Mouse (Mus musculus) T-helper 17 cell (primary cell): ENCODE results near the gene Gata2.
"Not testable (repeated sequence)": the region's sequence is repeated elsewhere in the genome, so short reads cannot be mapped to it uniquely, and the experiment has no call there.

ENCODE experiments used
- in situ Hi-C, 2 experiments: fragments of 300-600 bp; cut with MboI, MseI; formaldehyde crosslinking; loops; 1 replicate in 1 of 2; 2 replicates in 1 of 2; pipeline ENCODE4 v1.15.1; 2025; ENCODE audit warnings: high pct_unique_total_duplicates in 2 of 2

Gata2 gene

DNA sequence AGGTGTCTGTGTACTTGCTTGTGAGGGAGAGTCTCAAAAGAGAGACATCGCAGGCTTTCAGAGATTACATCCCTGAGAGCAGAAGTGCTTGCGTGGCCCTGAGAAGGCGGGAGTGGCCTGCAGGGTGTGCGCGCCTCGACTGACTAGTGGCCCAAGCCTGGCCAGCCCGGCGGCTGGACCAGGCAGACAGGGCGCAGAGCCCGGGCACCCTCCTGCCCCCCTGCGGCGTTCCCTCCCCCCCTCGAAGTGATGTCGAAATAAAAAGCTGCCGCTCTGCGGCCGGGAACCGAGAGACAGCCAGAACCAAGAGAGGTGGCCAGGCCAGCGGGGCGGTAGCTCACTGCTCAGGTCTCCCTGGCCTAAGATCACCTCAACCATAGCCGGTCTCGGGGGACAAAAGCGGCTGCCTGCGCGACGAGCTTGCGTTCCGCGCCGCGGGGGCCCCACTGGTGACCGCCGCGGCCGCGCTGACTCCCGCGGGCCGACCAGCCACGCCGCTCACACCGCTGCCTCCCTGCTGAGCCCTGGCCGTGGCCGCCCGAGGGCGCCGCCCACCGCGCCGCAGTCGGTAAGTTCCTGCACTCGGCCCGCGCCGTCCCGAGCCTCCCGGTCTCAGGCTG is at the start of gene Gata2:
TSS of gene Gata2 (plus strand) at position 459 of the 620 bp plus-strand sequence.
- in situ Hi-C loops: loop anchor here (5.0 to 25.0 kb wide), 3 partner anchors 49 to 669 kb away; no protein-coding TSS in a partner anchor

DNA sequence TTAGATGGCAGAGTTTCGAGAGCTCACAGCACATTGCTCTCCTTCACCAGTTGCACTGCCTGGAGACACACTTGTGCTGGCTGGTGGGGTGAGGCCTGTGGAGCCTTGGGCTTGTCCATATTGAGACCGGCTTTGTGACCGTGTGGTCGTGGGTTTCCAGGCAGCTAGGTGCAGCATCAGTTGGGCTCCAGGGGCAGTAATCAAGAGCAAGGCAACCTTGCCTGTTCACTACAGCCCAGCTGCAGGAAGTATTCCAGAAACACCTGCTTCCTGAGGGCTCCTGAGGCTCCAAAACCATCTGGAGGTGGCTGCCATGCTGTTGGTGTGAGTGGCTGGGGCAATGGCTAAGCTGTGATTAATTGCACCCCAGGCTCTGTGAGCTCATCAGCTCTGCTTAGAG is 47.9 kb upstream of the Gata2 start:
- in situ Hi-C loops: no loop called here

DNA sequence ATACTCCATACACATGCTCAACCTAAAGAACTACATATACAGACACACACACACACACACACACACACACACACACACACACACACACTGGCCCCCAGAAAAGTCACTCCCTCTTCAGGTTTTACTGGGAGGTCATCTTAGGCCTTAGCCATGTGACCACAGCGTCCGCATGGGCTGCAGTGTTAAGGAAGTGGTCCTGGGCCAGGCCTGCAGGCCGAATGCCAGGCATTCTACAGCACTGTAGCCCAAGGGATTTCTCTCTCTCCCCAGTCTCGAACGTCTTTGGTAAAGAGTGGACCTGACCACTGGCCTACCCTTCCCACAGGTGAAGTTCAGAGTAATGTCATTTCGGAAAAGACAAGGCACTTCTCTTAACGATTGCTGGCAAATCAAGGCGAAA is 47.1 kb upstream of the Gata2 start:
- in situ Hi-C loops: no loop called here

DNA sequence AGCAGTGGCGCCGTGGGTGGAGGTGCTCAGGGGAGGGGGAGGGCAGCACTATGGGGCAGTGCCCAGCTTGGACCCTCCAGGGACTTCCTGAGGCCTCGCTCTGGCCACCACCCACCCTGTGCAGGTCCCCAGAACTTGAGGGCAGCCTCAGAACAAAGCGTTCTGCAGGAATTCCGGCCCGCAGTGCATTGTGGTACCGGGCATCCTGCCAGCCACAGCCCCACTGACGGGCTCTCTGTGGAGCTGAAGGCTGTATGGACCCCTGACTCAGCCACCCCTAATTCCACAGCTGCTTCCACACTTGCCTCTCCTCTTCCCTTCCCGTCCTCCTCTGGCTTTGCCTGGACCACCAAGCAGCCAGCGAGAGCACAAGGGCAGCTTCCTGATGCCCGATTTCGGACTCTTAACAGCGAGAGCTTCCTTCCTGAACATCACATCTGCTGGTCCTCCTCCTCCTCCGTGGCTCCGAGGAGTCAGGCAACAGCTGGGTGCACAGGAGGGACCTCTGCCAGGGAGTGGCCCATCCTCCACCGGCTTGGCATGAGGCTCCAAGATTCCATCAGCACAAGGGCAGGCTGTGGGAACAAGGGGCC is 46.2 kb upstream of the Gata2 start:
- in situ Hi-C loops: no loop called here

DNA sequence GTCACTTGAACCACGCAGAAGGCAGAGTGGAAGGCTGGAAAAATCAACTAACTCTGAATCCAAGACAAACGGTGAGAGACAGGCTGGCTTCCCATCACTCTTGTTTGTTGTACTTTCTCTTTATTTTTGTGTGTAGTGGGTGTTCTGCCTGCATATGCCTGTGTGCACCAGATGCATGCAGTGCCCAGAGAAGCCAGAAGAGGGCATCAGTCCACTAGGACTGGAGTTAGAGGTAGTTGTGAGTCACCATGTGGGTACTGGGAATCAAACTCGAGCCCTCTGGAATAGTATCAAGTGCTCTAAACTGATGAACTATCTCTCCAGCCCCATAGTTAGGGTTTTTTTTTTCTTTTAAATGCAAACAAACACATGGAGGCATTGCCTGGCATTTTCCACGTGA is 42.4 kb upstream of the Gata2 start:
- in situ Hi-C loops: no loop called here

DNA sequence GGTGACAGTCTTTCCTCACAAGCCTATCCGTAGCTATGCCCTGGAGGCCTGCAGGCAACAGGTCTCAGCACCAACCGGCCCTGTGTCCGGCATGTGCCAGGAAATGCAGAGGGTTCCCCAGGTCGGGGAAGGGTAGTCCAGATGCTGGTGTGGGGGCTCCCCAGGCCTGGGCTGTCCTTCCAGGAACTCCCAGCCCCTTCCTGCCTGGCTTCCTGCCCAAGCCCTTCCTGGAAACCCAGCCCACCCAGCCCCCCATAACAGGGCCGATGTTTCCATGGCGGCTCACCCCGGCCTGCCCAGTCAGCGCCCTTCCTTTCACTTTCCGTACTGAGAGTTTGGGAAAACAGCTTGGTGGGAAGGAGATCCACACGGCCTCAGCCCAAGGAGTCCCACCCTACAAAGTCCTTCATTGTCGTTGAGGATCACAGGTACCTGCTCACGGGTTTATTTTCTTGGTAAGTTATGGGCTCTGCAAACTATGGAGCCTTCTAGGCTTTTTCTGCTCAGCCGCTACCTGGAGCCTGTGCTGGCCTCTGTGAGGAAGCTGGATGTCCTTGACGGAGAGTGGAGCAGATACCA is 41.5 kb upstream of the Gata2 start:
- in situ Hi-C loops: no loop called here

DNA sequence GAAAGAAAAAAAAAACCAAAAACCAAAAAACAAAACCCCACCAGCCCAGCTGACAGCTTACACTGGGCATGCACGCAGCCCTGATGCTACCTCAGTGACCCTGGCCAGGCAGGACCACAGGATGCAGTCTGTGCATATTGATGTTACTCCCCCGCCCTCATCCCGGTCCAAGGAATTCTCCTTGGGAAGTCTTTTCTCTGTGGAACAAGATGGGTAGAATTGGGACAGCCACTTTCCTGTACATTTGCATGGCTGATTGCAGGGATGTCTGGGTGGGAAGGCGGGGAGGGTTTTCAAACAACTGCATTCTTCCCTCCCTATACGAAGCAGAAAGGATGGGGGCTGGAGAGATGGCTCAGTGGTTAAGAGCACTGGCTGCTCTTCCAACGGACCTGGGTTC is 40.7 kb upstream of the Gata2 start:
- in situ Hi-C loops: no loop called here

DNA sequence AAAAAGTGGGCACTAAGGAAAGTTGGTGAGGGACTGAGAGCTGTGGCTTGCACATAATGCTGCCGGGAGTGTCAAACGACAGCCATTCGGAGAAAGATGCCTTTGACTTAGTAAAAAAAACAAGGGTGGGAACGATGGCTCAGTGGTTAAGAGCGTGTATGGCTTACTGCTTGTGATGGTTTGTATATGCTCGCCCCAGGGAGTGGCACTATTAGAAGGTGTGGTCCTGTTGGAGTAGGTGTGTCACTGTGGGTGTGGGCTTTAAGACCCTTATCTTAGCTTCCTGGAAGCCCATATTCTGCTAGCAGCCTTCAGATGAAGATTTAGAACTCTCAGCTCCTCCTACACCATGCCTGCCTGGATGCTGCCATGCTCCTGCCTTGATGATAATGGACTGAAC is 38.1 kb upstream of the Gata2 start:
- in situ Hi-C loops: not testable (repeated sequence)

DNA sequence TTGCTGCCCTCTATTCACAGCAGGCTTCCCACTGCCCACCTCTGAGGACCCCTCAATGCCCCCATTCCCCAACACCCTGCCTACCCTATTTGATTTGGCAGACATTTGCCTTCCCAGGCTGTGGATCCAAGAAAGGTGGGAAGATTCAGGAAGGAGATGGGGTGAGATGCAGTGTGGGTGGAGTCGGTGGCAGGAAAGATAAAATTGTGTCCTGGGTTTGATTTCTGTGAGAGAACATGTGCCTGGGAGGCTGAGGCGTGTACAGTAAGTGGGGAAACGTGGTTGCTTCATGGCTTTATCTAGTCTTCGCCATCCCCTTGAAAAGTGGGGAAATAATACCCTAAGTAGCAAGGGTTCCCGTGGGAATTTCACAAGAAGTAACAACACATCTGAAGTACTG is 34.9 kb upstream of the Gata2 start:
- in situ Hi-C loops: no loop called here

DNA sequence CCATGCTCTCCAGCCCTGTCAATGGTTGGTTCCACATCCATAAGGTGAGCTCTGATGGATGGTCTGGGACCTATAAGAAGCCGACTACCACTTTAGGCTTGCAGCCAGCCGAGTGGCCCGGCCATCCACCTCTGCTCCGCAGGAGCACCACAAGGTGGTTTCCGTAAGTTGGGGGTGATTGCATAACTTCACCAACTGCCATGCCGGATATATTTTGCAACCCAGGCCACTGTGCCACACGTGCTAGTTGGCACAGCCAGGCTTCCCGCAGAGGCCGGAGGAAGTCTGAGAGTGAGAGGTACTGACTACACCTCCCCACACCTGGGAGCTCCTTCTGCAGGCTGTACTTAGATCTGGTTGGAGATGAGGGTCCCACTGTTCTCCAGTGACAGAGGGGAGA is 27.6 kb upstream of the Gata2 start:
- in situ Hi-C loops: no loop called here

DNA sequence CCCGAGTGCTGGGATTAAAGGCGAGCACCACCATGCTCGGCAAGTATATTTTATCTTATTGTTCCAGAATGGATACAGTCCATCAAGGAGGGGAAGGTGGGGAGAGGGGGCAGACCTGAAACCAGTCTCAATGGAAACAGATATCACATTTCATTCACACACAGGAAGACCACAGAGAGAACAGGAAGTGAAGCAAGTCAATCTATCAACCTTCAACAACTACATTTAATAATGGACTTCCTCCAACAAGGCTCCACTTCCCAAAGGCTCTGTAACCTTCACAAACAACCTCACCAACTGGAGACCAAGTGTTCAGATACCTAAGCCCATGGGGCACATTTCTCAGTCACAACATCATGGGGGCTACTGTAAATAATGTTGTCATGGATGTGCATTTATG is 19.5 kb upstream of the Gata2 start:
- in situ Hi-C loops: no loop called here

DNA sequence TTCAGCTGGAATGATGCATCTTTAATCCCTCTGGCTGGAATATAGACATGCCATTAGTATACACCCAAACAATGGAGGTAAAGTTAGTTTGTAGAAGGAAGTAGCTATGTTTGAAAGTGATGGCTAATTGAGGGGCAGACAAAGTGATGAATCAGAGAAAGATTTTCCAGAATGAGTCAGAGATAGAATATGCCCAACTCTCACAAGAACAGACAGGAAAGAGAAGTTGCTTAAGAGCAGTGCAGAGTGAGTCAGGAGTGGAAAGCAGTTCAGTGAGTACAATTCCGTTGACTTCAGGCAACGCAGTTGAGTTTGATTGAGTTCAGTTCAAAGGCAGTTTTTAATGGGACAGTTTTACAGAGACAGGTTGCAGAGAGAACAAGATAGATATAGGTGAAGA is 19.0 kb upstream of the Gata2 start:
- in situ Hi-C loops: loop anchor here in 1 of 2 experiments (25.0 kb wide), 1 partner anchor 688 kb away; no protein-coding TSS in a partner anchor

DNA sequence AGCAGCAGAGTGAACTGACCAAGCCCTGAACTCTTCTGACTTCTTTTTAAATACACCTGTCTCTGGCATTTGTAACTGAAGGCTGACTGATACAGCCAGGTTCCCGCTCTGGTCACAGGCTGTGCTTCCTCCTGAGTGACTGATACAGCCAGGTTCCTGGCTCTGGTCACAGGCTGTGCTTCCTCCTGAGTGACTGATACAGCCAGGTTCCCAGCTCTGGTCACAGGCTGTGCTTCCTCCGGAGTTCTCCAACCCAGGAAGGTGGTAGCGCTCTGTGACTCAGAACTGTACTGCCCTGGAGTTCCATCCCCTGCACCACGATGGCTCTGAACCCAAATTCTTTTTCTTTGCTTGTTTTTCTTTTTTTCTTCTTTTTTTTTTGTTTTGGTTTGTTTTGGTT is 9.0 kb upstream of the Gata2 start:
- in situ Hi-C loops: loop anchor here (10.0 to 25.0 kb wide), 3 partner anchors 340 to 690 kb away; partner anchors contain the start of gene Podxl2 (in 1 of the 2)

DNA sequence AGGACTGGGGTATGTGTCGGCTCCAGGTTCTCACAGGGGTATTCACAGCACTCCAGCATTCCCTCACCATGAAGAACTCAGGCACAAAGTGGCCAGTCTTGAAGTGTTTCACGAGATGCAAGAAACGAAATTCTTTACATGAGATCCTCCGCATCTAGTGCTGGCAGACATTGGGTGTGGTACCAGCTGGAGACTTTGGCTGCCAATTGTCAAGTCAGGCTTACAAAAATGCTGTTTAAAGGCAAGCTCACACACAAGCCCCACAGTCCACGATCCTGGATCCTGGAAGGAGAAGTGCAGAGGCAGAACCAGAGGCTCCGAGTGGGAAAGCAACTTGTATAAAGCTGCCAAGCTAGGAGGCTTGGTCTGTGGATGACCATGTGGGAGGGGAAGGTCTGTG is 5.5 kb upstream of the Gata2 start:
- in situ Hi-C loops: loop anchor here (10.0 to 25.0 kb wide), 3 partner anchors 337 to 687 kb away; partner anchors contain the start of gene Podxl2 (in 1 of the 2)

DNA sequence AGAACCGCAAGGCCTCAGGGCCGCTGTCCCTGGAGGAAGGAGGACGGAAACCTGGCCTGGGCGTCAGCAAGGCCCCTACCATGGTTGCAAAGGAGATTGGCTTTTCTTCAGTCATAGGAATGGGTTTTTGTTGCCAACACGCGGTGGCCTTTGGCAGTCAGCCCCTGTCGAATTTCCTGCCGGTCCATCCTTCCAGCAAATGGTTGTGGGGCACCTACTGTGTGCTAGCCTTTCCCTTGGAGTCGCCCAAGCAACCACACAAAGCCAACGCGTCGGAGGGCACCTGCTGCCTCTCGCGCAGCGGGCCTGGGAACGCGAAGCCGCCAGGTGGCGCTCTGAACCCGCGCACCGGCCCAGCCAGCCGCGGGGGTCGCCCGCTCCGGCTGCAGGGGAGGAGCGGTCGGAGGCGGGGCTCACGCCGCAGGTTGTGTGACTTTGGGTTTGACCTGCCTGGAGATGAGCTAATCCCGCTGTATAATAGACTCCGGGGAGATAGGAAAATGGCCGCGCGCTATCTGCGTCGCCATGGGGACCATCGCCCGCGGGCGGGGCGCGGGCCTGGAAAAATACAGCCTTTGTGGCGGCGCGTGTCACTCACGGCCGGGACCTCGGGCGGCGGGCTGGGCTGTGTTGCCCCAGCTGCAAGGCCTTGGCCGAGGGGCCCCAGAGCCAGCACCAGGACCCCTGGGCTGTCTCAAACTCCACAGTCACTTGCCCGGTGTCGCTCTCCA is 4.2 kb upstream of the Gata2 start:
- in situ Hi-C loops: loop anchor here (5.0 to 25.0 kb wide), 5 partner anchors 53 to 685 kb away; partner anchors contain the start of gene Podxl2 (in 1 of the 2)

DNA sequence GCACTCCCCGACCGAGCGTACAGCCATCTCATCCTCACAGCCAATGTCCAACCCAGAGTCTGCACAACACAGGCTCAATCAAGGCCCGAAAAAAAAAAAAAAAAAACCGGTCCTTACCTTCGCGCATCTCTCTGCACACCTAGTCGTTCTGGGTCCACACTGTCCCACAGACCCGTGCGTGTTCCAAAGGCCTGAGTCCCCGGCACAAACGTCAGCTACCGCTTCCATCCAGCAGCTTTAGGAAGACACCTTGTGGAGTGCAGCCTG is 3.7 kb upstream of the Gata2 start:
- in situ Hi-C loops: loop anchor here (5.0 to 25.0 kb wide), 3 partner anchors 52 to 672 kb away; no protein-coding TSS in a partner anchor

DNA sequence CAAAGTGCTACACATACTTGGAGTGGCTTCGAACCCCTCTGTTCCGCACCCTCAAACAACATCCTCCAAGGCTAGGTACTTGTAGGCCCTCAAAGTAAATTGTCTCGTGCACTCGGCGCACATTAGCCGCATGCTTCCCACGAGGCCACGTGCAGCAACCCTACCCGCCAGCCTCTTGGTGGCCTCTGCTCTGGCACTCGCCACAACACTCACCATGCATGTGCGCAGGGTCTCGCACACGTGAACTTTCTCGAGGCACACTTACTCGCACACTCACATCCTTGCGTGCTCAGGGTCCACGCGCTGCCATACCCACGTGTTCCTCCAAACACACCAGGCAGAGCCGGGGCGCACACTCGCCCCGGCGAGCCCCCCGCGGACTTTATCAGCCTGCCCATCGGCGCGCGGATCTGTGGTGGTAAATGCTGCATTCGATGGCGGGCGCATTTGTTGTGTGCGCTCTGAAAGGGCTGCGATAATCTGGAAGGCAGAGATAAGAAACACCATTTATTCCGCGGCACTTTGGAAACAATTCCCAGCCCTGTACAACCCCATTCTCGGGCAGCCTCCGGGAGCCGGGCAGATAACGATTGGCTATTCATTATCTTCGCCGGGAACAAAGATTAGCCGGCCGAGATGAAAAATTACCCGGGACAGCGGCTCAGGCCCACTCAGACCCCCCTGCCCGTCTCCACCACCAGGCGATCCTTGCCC is 3.2 kb upstream of the Gata2 start:
- in situ Hi-C loops: loop anchor here (5.0 to 25.0 kb wide), 3 partner anchors 52 to 672 kb away; no protein-coding TSS in a partner anchor

DNA sequence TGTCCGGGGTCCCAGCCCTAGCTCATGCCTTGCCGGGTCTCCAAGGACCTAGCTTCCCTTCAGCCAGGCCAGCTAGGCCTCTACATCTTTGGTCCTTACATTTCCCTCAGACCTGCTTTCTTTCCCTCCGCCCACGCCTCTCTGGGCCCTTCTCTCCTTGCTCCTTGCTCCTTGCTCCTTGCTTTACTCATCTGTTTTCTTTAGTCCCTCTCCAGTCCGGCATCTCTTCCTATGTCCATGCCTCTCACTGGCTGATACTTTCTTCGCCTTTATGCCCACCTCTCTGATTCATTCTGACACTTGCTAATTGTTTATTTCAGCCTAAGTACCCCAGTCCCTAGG is 2.7 kb upstream of the Gata2 start:
- in situ Hi-C loops: loop anchor here (5.0 to 25.0 kb wide), 3 partner anchors 51 to 671 kb away; no protein-coding TSS in a partner anchor

DNA sequence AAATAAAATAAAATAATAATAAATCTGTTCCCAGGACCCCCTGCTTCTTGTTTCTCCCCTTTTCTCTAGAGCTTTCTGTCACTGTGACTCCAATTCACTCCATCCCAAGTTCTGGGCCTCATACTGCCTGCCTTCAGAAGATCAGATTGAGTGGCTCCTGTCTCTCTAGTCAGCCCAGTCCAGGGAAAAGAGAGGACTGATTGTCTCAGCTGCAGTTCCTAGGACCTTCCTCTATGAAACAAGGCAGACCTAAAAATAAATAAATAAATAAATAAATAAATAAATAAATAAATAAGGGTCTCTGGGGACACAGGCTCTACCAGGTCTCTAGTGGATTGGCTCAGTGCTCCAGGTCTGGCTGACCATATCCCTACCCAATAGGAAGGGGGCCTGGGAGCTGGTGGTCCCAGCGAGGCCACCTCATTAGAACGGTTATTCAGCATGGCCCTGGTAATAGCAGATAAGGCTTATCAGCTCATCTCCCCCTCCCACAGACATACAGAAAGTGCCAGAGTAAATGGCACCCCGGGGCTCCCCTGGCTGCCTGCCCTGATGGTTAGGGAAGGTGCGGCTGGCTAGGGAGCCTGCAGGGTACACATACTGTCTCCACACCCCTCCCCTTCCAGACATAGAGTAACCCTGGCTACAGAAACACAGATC is 2.1 kb upstream of the Gata2 start:
- in situ Hi-C loops: loop anchor here (5.0 to 25.0 kb wide), 3 partner anchors 51 to 671 kb away; no protein-coding TSS in a partner anchor

DNA sequence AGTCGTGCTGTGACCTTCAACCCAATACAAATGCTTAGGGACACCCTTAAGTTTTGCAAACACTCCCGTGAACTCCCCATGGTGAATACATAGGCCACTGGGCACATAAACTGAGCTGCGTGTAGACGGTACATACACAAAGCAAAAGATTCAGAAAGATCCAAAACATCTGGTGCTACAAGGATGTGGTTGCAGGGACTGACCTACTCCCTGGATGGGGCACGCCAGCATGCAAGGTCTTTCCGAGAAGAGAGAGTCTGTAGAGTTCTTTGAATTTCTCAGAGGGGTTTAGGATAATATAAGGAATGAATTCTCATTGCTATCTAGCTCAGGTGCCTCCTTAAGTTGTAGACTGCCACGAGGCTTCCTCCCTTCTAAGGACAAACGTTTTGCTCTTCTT is 935 bp upstream of the Gata2 start:
- in situ Hi-C loops: loop anchor here (5.0 to 25.0 kb wide), 3 partner anchors 50 to 670 kb away; no protein-coding TSS in a partner anchor
